Mouse (Mus musculus): ENCODE measurements at regions not wholly inside any gene's neighbourhood (a gene's known extent, or its start where the extent isn't known, plus 50 kb on each side); places are given as distances from the start of the nearest gene placed in this dataset.
"Not testable (repeated sequence)": the region's sequence is repeated elsewhere in the genome, so short reads cannot be mapped to it uniquely, and the experiment has no call there.

- peak; percentile 20 for DNase-seq (ENCODE audit: low read depth, low spot score)
Observed at GRCm38 (mm10) chr10:31143856-31144488, 169.2 kb upstream of the Hddc2 start.

GRCm38 (mm10) chr10:31144489-31144872 is 168.7 kb upstream of the Hddc2 start:
- no peak for DNase-seq (ENCODE audit: low read depth, low spot score)

- DNase-seq (ENCODE audit: low read depth, low spot score) = peak; percentile 49
Observed at GRCm38 (mm10) chr10:31173169-31173686, 140.0 kb upstream of the Hddc2 start.

DNA sequence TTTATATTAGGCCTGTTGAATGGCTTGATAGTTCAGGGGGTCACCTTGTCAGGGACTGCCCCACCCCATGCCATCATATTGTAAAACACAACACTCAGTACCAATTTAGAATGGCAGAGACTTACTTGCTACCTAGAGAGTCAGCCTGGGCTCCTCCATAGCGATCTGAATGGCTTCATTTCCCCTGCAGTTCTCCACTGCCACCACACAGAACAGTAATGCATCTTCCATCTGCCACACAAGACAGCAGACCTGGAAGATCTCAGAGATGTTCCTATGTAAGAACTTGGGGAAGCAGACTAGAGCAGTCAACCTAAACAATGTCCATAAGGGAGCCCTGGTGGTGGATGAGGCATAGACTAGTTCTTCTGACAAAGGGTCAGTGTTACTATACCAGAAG is 123.6 kb upstream of the Hddc2 start:
- peak; percentile 5 for DNase-seq (ENCODE audit: low read depth, low spot score)

- DNase-seq (ENCODE audit: low read depth, low spot score) = not testable (repeated sequence)
Observed at GRCm38 (mm10) chr10:31212164-31212563, 101.0 kb upstream of the Hddc2 start.

GRCm38 (mm10) chr10:31212778-31213454 is 100.3 kb upstream of the Hddc2 start:
- no peak for DNase-seq (ENCODE audit: low read depth, low spot score)

- no peak for DNase-seq (ENCODE audit: low read depth, low spot score)
Observed at GRCm38 (mm10) chr10:31221902-31222301, 91.3 kb upstream of the Hddc2 start.

- DNase-seq (ENCODE audit: low read depth, low spot score) = no peak
Observed at GRCm38 (mm10) chr10:31229078-31229477, 84.1 kb upstream of the Hddc2 start.

DNA sequence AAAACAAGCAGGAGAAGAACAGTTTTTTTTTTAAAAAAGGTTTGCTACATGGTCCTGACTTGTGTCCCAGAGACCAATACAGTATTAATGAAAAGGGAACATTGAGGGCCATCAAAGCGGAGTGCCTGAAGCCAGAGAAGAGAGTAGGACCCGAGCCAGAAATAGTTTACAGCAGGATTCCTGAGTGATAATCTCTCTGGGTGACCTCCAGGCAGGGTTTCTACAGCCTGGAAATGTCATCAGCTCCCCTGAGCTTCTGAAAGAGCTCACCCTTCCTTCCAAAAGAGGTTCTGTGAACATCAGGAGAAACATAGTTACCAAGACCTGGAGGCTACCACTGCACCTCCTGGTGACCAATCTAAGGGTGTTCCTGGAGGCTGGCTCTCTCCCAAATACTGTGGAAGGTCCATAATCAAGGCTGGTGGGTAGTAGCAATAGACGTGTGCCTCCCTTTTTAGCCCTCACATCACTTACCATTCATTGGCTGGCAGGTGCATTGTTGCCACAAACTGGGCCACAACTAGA is 70.7 kb upstream of the Hddc2 start:
- no peak for DNase-seq (ENCODE audit: low read depth, low spot score)

DNA sequence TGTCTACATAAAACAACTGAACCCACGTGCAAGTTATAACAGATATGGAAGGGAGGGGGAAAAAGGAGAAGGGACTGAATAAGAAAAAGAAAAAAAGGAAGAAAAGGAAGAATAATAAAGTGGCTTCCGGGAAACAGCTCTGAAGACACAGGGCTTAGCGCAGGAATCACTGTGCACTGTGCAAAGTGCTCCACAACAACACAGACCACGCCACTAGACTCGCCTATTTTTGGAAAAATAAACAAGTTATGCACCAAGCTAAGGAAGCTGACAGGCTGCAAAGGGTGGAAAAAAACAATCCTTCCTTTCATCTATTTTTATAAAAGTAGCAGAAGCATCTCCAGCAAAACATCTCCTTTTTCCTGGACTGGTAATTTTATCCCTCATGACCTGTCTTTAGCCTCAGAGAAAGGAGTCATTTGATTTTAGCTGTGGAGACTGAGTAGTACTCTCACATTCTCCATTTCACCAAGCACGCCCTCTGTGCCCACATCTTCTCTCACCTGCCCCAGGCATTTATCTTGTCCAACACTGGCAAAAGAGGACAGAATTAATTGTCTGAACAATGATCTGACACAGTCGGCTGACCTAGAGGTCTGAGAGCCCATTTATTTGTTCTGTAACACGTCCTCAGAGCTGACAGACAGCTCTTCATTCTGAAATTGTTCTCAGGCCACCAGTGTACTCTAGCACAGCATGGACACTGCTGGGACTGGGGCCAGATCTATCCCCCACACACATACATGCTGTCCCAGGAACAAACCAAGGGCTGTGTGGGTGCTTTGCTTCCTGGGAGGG is 60.4 kb upstream of the Hddc2 start:
- DNase-seq (ENCODE audit: low read depth, low spot score) = peak; percentile 50

GRCm38 (mm10) chr10:31256934-31257333 is 56.2 kb upstream of the Hddc2 start:
- no peak for DNase-seq (ENCODE audit: low read depth, low spot score)

DNA sequence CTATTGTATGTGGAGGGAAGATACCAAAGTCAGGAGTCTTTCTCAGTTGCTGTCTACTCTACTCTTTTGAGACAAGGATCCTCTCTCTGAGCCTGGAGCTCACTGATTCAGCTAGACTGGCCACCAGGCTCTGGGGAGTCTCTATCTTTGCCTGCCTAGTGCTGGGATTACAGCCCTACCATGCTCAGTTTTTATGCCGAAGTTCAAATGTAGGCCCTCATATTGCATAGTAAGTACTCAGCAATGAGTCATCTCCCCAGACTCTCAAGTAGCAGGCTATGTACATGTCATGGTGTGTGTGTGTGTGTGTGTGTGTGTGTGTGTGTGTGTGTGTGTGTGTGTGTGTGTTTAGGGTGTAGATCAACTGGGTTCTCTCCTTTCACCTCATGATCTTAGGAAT is 55.6 kb upstream of the Hddc2 start:
- no peak for DNase-seq (ENCODE audit: low read depth, low spot score)

DNA sequence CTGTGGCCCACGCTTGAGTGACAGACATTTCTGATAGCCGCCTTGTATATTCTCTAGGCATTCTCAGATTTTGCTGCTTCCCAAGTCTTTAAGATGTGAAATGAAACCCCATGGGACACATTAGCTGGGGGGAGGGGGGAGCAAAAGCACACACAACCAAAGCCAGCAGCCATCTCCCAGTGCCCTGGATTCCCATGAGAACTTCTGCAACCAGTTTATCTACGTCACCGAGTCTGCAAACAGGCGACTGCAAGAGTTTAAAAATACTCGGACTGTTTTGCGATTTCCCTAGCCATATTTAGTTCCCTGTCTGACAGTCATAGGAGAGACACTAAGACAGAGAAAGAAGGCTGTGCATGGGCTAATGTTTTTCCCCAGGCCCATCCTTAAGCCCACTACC is 52.3 kb upstream of the Hddc2 start:
- peak; percentile 43 for DNase-seq (ENCODE audit: low read depth, low spot score)
